Mouse (Mus musculus) embryonic fibroblast, embryonic 13.5 days (primary cell): ENCODE measurements around the gene Slc13a4. TPM values are rescaled to one million over a fixed set of nuclear protein-coding genes. Genes with fewer than 3 reads are reported as not detected.

Experiments
- H3K27ac ChIP-seq: 2 replicates; pipeline ENCODE4 v1.5.1; 2012; ENCODE audit warnings: low read length, control low read depth, inconsistent platforms; ENCODE audit not compliant: insufficient read depth
- H3K4me1 ChIP-seq: 2 replicates; pipeline ENCODE4 v1.6.1; 2011; ENCODE audit warnings: low read length; ENCODE audit not compliant: control insufficient read depth, insufficient read depth
- H3K4me3 ChIP-seq: 2 replicates; pipeline ENCODE4 v1.5.1; 2011; ENCODE audit warnings: mild to moderate bottlenecking, control low read depth, low read length; ENCODE audit not compliant: insufficient read depth
- CTCF ChIP-seq: IDR thresholded peaks from 2 replicates; pipeline ENCODE4 v1.5.1; 2011; ENCODE audit warnings: mild to moderate bottlenecking, control low read depth, low read length, moderate library complexity, borderline replicate concordance; ENCODE audit not compliant: insufficient read depth
- POLR2A ChIP-seq: IDR thresholded peaks from 2 replicates; pipeline ENCODE4 v1.6.1; 2011; ENCODE audit warnings: low read depth, mild to moderate bottlenecking, control low read depth, low read length, moderate library complexity
- polyA plus RNA-seq: library from polyadenylated mRNA; stranded (reverse); fragments of >200 nt; gene quantifications from 2 replicates; pipeline ENCODE4 v1.2.4, GENCODE M21; 2011; ENCODE audit warnings: low read depth; ENCODE audit not compliant: missing spikeins, insufficient read length

Gene Slc13a4
- polyA plus RNA-seq, 1 experiment, result not detected

- H3K27ac ChIP-seq, result peak overlapping the region; percentile 16
Measured at GRCm38 (mm10) chr6:35309406-35309805, 1.5 kb upstream of the Slc13a4 start.

DNA sequence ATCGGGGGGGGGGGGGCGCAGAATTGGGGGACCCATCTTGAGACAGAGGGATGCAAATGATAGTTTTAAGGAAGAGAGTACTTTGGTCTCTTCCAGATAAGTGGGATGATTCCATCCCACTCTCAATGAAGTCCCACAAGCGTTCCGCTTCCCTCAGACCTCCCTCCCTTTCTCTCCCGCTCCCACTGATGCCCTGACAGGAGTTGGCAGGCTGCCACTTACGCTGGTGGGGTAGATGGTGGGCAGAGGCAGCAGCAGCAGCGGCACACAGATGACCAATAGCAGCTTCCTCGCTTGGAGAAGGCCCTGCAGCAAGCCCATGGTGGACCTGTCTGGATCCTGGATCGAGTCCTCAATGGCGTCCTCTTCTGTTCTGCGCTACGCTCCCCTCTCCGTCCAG is 795 bp downstream of the Slc13a4 start:
- H3K27ac ChIP-seq, result no peak overlapping the region
- no peak for TF ChIP-seq POLR2A
- TF ChIP-seq CTCF, result no peak
- H3K4me3 ChIP-seq, result no peak overlapping the region
- no peaks in the 10 kb centered on the region for H3K4me1 ChIP-seq

More at GRCm38 (mm10) chr6:35309406-35309805, 1.5 kb upstream of the Slc13a4 start:
- no peak for TF ChIP-seq POLR2A
- TF ChIP-seq CTCF, result no peak
- no peaks in the 10 kb centered on the region for H3K4me1 ChIP-seq
- H3K4me3 ChIP-seq, result no peak overlapping the region

DNA sequence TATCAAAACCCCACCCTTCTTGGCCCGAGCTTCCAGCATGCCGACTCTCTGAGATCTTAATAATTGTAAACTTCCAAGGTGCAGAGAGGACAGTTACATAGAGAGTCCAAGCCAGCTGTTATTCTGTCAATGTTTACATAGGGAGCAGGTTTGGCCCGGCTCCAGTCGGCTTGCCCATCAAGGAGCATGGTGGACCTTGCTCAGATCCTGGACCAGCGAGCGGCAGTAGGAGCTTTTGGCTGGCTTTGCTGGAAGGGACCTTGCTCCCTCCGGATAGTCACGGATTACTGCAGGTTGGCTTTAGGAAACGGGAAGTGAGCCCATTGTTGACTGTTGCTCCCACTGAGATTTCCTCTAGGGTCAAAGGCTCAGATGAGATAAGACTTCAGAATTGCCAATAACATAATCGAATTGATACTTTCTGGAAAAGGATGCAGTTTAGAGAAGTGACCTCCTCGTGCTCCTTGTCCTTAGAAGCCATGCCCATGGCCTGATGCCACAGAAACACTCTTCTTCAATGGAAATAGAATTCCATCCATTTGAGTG is 4.5 kb downstream of the Slc13a4 start:
- Histone ChIP-seq H3K4me1 (no peaks in the 10 kb centered on the region), H3K27ac (no peak overlapping the region), H3K4me3 (no peak overlapping the region)
- no peak for TF ChIP-seq CTCF
- TF ChIP-seq POLR2A, result no peak

DNA sequence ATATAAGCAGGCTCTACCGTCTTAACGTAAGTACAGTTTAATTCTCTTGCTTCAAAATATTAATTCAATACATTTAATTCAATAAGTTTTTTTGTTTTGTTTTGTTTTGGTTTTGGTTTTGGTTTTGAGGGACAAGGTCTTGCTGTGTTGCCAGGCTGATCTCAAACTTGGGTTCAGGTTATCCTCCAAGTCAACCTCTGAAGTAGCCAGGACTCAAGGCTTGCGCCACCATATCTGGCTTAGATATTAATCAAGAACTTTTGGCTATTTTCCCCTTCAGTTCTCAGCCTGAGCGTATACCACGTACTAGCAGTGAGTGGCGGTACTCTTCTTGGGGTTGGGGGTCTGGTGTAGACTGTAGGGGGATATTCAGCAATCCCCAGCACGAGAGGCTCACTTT is 5.3 kb downstream of the Slc13a4 start:
- Histone ChIP-seq H3K4me3 (no peak overlapping the region), H3K4me1 (no peaks in the 10 kb centered on the region), H3K27ac (no peak overlapping the region)
- no peak for TF ChIP-seq CTCF
- TF ChIP-seq POLR2A, result no peak

GRCm38 (mm10) chr6:35298323-35298722 is 9.6 kb downstream of the Slc13a4 start:
- TF ChIP-seq CTCF (no peak), POLR2A (no peak)
- H3K4me3 ChIP-seq, result no peak overlapping the region
- no peak overlapping the region for H3K27ac ChIP-seq
- H3K4me1 ChIP-seq, result no peaks in the 10 kb centered on the region

DNA sequence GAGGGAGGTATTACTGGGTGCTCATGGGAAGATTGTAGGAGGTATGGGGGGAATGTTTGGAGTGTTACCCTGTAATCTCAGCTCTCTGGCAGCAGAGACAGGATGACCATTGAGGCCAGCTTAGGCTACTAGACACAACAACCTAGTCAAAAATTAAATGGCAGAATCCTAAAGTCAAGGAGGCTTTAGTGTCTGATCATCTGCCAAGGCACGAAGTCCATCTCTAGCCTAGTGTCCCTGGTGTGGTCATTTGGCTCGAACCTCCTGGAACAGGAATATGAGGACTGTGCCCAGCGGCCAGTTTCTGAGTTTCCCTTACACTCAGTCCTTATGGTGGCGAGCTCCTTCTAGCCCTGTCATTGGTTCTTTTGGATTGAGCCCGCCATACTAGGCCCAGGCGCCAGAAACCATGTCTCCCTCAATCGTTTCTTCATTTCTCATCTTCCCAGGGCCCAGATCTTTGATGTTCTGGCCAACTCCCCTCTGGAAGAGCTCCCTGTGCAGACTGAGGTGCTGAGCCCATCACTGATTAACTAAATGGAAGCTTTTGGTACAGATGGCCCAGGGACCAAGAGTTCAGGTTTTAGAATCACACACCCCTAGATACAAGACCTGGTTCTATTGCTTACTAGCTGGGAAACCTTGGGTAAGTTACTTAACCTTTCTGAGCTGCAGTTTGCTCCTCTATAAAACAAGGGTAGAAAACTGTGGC is 10.3 kb downstream of the Slc13a4 start:
- TF ChIP-seq POLR2A (no peak), CTCF (no peak)
- H3K4me3 ChIP-seq, result no peak overlapping the region
- no peak overlapping the region for H3K27ac ChIP-seq
- H3K4me1 ChIP-seq, result no peaks in the 10 kb centered on the region

DNA sequence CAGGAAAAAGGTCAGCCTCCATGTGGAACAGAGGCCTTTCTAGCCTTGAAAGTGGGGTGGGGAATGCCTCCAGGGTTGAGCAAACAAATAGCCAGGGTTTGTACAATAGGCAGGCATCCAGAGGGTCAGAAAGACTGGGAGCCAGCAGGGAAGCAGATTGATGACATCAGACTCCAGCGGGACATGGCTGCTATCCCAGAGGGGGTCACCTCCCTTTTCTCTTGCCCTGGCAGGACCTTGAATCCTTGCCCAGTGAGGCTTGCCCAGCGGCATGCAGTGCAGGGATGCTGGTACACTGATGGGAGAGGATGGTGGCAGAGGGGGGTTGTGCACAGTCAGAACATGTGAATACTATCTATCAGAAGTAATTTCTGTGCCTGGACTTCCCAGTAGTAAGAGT is 10.9 kb downstream of the Slc13a4 start:
- Histone ChIP-seq H3K4me3 (no peak overlapping the region), H3K4me1 (no peaks in the 10 kb centered on the region), H3K27ac (no peak overlapping the region)
- TF ChIP-seq CTCF (no peak), POLR2A (no peak)

DNA sequence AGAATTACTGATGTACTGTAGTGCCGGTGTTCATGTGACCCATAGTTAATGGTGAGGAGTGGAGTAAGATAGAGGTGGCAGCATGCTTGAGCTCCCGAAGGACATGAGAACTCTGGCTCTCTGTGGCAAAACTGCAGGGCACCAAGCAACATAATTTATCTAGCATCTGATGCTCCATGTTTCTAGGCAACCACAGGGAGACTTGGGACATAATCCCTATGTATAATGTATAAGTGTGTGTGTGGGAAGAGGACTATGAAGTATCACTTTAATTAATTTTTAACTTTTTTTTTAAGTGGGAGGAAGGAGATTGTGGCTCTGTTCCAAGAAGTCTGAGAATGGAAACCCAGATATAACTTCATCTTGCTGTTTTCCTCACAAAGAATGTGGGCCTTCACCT is 13.0 kb downstream of the Slc13a4 start:
- H3K4me1 ChIP-seq, result no peaks in the 10 kb centered on the region
- no peak overlapping the region for H3K4me3 ChIP-seq
- TF ChIP-seq CTCF (no peak), POLR2A (no peak)
- no peak overlapping the region for H3K27ac ChIP-seq

DNA sequence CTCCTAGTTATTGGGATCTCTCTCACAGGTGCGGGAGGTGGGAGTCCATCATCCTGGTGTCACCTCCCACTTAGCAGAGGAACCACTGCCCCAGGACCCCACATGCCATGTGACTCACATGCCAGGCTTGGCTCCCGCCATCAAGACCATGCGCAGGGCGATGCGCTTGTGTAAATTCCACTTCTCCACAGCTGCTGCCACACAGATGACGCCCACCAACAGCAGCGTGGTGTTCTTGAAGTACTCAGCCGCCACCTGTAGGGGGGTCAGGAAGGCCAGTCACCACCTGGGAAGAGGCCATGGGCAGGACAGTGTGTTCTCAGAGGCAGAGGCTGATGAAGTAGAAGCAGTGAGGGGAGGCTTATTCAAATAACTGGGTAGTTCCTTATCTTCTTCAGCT is 18.3 kb downstream of the Slc13a4 start:
- Histone ChIP-seq H3K4me3 (no peak overlapping the region), H3K27ac (no peak overlapping the region), H3K4me1 (no peaks in the 10 kb centered on the region)
- TF ChIP-seq POLR2A (no peak), CTCF (no peak)

- Histone ChIP-seq H3K4me1 (no peaks in the 10 kb centered on the region), H3K27ac (no peak overlapping the region), H3K4me3 (no peak overlapping the region)
- TF ChIP-seq CTCF (no peak), POLR2A (no peak)
Measured at GRCm38 (mm10) chr6:35288920-35289319, 19.0 kb downstream of the Slc13a4 start.
